Mouse (Mus musculus): ENCODE results near the gene Tsnax. TPM values are rescaled to one million over a fixed set of nuclear protein-coding genes. Genes with fewer than 3 reads are reported as not detected.

Gene Tsnax
- total and polyA plus RNA-seq, 3 experiments: 105 to 160 TPM; not detected in 1

GRCm38 (mm10) chr8:125080388-125081344, 67.9 kb downstream of the Tsnax start:
- no peak overlapping the region for H3K9ac ChIP-seq (ENCODE audit: control insufficient read depth, low read depth, low read length, poor library complexity, severe bottlenecking)
- TF ChIP-seq ZKSCAN1 (IDR thresholded peaks at IDR 0.05; ENCODE audit: low read depth, low read length) (no peak), RAD21 (IDR thresholded peaks at IDR 0.05; ENCODE audit: low read depth, low read length) (no peak), USF2 (IDR thresholded peaks at IDR 0.05; ENCODE audit: borderline replicate concordance in 1 of 2, insufficient read depth in 1 of 2, low read depth in 1 of 2, low read length in 2 of 2) (no peak), CHD1 (IDR thresholded peaks at IDR 0.05; ENCODE audit: low read depth, low read length) (no peak), ZNF384 (IDR thresholded peaks at IDR 0.05; ENCODE audit: low read depth, low read length) (no peak), E2F4 (IDR thresholded peaks at IDR 0.05; ENCODE audit: borderline replicate concordance, low read depth, low read length) (no peak), POLR2AphosphoS2 (IDR thresholded peaks at IDR 0.05; ENCODE audit: low read length) (no peak), POLR2AphosphoS5 (IDR thresholded peaks at IDR 0.05; ENCODE audit: borderline replicate concordance, low read depth, low read length) (no peak), ZMIZ1 (IDR thresholded peaks at IDR 0.05; ENCODE audit: low read depth, low read length) (no peak), JUND (IDR thresholded peaks at IDR 0.05; ENCODE audit: low read depth, low read length) (no peak), HCFC1 (IDR thresholded peaks at IDR 0.05; ENCODE audit: low read depth, low read length) (no peak)
- no peaks in the 10 kb centered on the region for H3K36me3 ChIP-seq (ENCODE audit: control insufficient read depth in 1 of 2, insufficient read depth in 2 of 2, low read length in 2 of 2)
- no peaks in the 10 kb centered on the region for H3K9me3 ChIP-seq (replicated peaks; ENCODE audit: insufficient read depth, low read length)
- no peak overlapping the region for H3K4me3 ChIP-seq (ENCODE audit: control insufficient read depth in 1 of 2, insufficient read depth in 1 of 2, low read depth in 2 of 2, low read length in 2 of 2)
- no peak for DNase-seq (ENCODE audit: low read depth, low spot score)
- peaks cover 0 to 6% of the 10 kb centered on the region in 2 experiments; a peak in 3 of 4 replicates for H3K4me1 ChIP-seq (ENCODE audit: control insufficient read depth in 1 of 2, insufficient read depth in 2 of 2, low read length in 2 of 2)
- H3K27ac ChIP-seq (ENCODE audit: control insufficient read depth, low read depth, low read length): no peak overlapping the region
- H3K27me3 ChIP-seq (ENCODE audit: control insufficient read depth in 1 of 2, insufficient read depth in 2 of 2, low read length in 2 of 2): no peaks in the 10 kb centered on the region
- no peaks in the 10 kb centered on the region for H3K79me2 ChIP-seq (ENCODE audit: control insufficient read depth, insufficient read depth, low read length, poor library complexity)

GRCm38 (mm10) chr8:125083746-125084145, 70.9 kb downstream of the Tsnax start:
- H3K27me3 ChIP-seq (ENCODE audit: control insufficient read depth in 1 of 2, insufficient read depth in 2 of 2, low read length in 2 of 2): no peaks in the 10 kb centered on the region
- no peak overlapping the region for H3K4me3 ChIP-seq (ENCODE audit: control insufficient read depth in 1 of 2, insufficient read depth in 1 of 2, low read depth in 2 of 2, low read length in 2 of 2)
- no peaks in the 10 kb centered on the region for H3K9me3 ChIP-seq (replicated peaks; ENCODE audit: insufficient read depth, low read length)
- H3K9ac ChIP-seq (ENCODE audit: control insufficient read depth, low read depth, low read length, poor library complexity, severe bottlenecking): no peak overlapping the region
- no peak for DNase-seq (ENCODE audit: low read depth, low spot score)
- peaks cover 0 to 6% of the 10 kb centered on the region in 2 experiments; a peak in 3 of 4 replicates for H3K4me1 ChIP-seq (ENCODE audit: control insufficient read depth in 1 of 2, insufficient read depth in 2 of 2, low read length in 2 of 2)
- no peaks in the 10 kb centered on the region for H3K79me2 ChIP-seq (ENCODE audit: control insufficient read depth, insufficient read depth, low read length, poor library complexity)
- no peak overlapping the region for H3K27ac ChIP-seq (ENCODE audit: control insufficient read depth, low read depth, low read length)
- TF ChIP-seq UBTF (IDR thresholded peaks at IDR 0.05; ENCODE audit: borderline replicate concordance, insufficient read depth, low read depth, low read length): no peak
- TF ChIP-seq MAX (IDR thresholded peaks at IDR 0.05; ENCODE audit: low read length): no peak
- TF ChIP-seq ETS1 (IDR thresholded peaks at IDR 0.05; ENCODE audit: low read depth, low read length): no peak
- TF ChIP-seq USF2 (IDR thresholded peaks at IDR 0.05; ENCODE audit: borderline replicate concordance in 1 of 2, insufficient read depth in 1 of 2, low read depth in 1 of 2, low read length in 2 of 2): no peak
- no peak for TF ChIP-seq MXI1 (IDR thresholded peaks at IDR 0.05; ENCODE audit: low read depth, low read length)
- no peak for TF ChIP-seq KAT2A (conservative IDR thresholded peaks at IDR 0.05; ENCODE audit: low read depth, low read length)
- no peak for TF ChIP-seq RCOR1 (IDR thresholded peaks at IDR 0.05; ENCODE audit: low read depth, low read length)
- no peak for TF ChIP-seq GABPA (IDR thresholded peaks at IDR 0.05; ENCODE audit: low read depth, low read length)
- no peak for TF ChIP-seq ELF1 (IDR thresholded peaks at IDR 0.05; ENCODE audit: low read depth, low read length)
- no peak for TF ChIP-seq EP300 (IDR thresholded peaks at IDR 0.05; ENCODE audit: low read depth in 1 of 2, low read length in 2 of 2)
- TF ChIP-seq POLR2AphosphoS5 (IDR thresholded peaks at IDR 0.05; ENCODE audit: borderline replicate concordance, low read depth, low read length): no peak
- no peak for TF ChIP-seq MYB (IDR thresholded peaks at IDR 0.05; ENCODE audit: low read depth, low read length)
- TF ChIP-seq MAFK (IDR thresholded peaks at IDR 0.05; ENCODE audit: borderline replicate concordance, low read depth, low read length): no peak
- no peak for TF ChIP-seq E2F4 (IDR thresholded peaks at IDR 0.05; ENCODE audit: borderline replicate concordance, low read depth, low read length)
- TF ChIP-seq RAD21 (IDR thresholded peaks at IDR 0.05; ENCODE audit: low read depth, low read length): no peak
- no peak for TF ChIP-seq HCFC1 (IDR thresholded peaks at IDR 0.05; ENCODE audit: low read depth, low read length)
- no peaks in the 10 kb centered on the region for H3K36me3 ChIP-seq (ENCODE audit: control insufficient read depth in 1 of 2, insufficient read depth in 2 of 2, low read length in 2 of 2)
